In the genomic region with DNA sequence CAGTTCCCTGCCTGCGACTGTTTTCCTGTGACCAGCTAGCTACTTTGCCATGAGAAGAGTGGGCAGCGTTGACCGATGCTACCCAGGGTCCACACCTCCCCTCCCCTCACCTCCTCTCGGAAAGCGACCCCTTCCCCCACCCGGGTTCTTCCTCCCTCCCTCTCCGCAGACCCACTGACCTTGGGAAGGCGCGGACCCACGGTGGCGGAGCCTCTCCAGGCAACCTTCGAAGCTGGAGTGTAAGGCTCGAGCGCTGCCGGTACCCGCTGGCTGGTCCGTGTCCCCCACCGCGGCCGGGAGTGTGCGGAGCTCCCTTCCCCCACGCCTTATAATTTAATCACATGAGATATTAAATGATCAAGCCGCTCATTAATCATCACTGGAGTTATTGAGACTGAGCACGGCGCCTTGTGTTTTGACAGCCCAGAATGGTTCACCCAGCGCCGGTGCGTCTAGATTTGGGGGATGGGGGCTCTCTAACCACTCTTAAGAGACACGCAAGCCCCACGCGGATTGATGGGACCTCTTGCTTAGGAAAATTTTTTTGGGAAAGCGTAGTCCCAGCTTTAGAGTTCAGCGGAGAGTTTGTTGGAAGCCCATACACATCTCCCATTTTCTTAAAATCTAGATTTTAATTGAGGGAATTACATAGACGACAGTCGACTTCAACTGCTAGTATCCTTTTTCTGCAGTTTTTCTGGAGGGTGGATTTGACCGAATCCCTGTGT, we compare ENCODE assay signal across 9 mouse cellular contexts. TPM values are rescaled to one million over a fixed set of nuclear protein-coding genes. Genes with fewer than 3 reads are reported as not detected.
DNase-seq lines count a peak whose midpoint lies in the region; ATAC-seq and TF ChIP-seq lines count a peak whose summit lies in the region.
"Had no signal": no experiment of that assay in that cellular context is flagged by ENCODE, and none has a peak within 500 bp of the region (broad histone marks: within the 10 kb centered on the region; RNA-seq: fewer than 3 reads in every experiment).

No protein-coding gene starts in this region.

- H3K4me2 ChIP-seq in embryonic facial prominence, embryonic 13.5 days: peak overlapping the region; percentile 27
- peak overlapping the region; percentile 29 for H3K4me2 ChIP-seq in hindbrain, embryonic 11.5 days (replicated peaks; ENCODE audit: low read depth, low read length)
- peak overlapping the region; percentile 37 for H3K4me2 ChIP-seq in neural tube, embryonic 14.5 days (ENCODE audit: low read depth, low read length)
- H3K4me2 ChIP-seq: lung, embryonic 15.5 days had no signal

- no peaks in the 10 kb centered on the region for H3K36me3 ChIP-seq in embryonic facial prominence, embryonic 13.5 days
- H3K36me3 ChIP-seq in hindbrain, embryonic 11.5 days (ENCODE audit: control insufficient read depth, insufficient read depth, low read length): no peaks in the 10 kb centered on the region
- no peaks in the 10 kb centered on the region for H3K36me3 ChIP-seq in neural tube, embryonic 14.5 days (ENCODE audit: control insufficient read depth, insufficient read depth, low read length)
- H3K36me3 ChIP-seq: lung, embryonic 15.5 days had no signal

- intact Hi-C loops in left cerebral cortex, postnatal 4 days (cut with DNase I): loop anchor here (5.0 to 10.0 kb wide), 4 partner anchors 117 to 1205 kb away; a partner anchor contains a TSS

- peaks cover 17% of the 10 kb centered on the region for H3K4me1 ChIP-seq in embryonic facial prominence, embryonic 13.5 days
- peaks cover 7% of the 10 kb centered on the region; the same call in 1 of the 2 replicates for H3K4me1 ChIP-seq in hindbrain, embryonic 11.5 days (replicated peaks; ENCODE audit: control insufficient read depth, insufficient read depth, low read length)
- H3K4me1 ChIP-seq in neural tube, embryonic 14.5 days (ENCODE audit: control insufficient read depth, insufficient read depth, low read length): peaks cover 11% of the 10 kb centered on the region

- H3K9ac ChIP-seq in embryonic facial prominence, embryonic 13.5 days: no peak overlapping the region
- H3K9ac ChIP-seq in hindbrain, embryonic 11.5 days (ENCODE audit: low read depth, low read length): no peak overlapping the region
- peak overlapping the region; percentile 35; the same call in 1 of the 2 replicates for H3K9ac ChIP-seq in neural tube, embryonic 14.5 days (replicated peaks; ENCODE audit: low read depth, low read length)
- H3K9ac ChIP-seq: lung, embryonic 15.5 days had no signal

- no peak for TF ChIP-seq CTCF in layer of hippocampus, adult 2 months (conservative IDR thresholded peaks at IDR 0.05)

- no peaks in the 10 kb centered on the region for H3K9me3 ChIP-seq in embryonic facial prominence, embryonic 13.5 days
- no peaks in the 10 kb centered on the region for H3K9me3 ChIP-seq in hindbrain, embryonic 11.5 days (ENCODE audit: control insufficient read depth, low read length)
- no peaks in the 10 kb centered on the region for H3K9me3 ChIP-seq in neural tube, embryonic 14.5 days (ENCODE audit: control insufficient read depth, low read length)
- H3K9me3 ChIP-seq: lung, embryonic 15.5 days had no signal

- H3K27ac ChIP-seq in layer of hippocampus, adult 2 months: peak overlapping the region; percentile 64; the same call in 1 of the 2 replicates
- H3K27ac ChIP-seq in embryonic facial prominence, embryonic 13.5 days: no peak overlapping the region
- H3K27ac ChIP-seq in hindbrain, embryonic 11.5 days (ENCODE audit: low read depth, low read length): no peak overlapping the region
- peak overlapping the region; percentile 55; the same call in 1 of the 2 replicates for H3K27ac ChIP-seq in neural tube, embryonic 14.5 days (ENCODE audit: low read depth, low read length)
- H3K27ac ChIP-seq: lung, embryonic 15.5 days had no signal

- no peak for DNase-seq in layer of hippocampus, adult 2 months (ENCODE audit: low spot score in 2 of 2)
- DNase-seq in layer of hippocampus, adult 8-10 months (ENCODE audit: low spot score in 2 of 2): no peak
- DNase-seq in hindbrain, embryonic 11.5 days (ENCODE audit: low spot score): peak; percentile 65
- DNase-seq in left cerebral cortex, postnatal 4 days: no peak
- DNase-seq in spleen, postnatal 14 days (ENCODE audit: low spot score in 2 of 2): no peak
- DNase-seq: adrenal gland, postnatal 10 days had no signal

- peaks cover 90% of the 10 kb centered on the region for H3K27me3 ChIP-seq in embryonic facial prominence, embryonic 13.5 days
- peaks cover 79% of the 10 kb centered on the region for H3K27me3 ChIP-seq in hindbrain, embryonic 11.5 days (ENCODE audit: control insufficient read depth, insufficient read depth, low read length)
- peaks cover 35% of the 10 kb centered on the region for H3K27me3 ChIP-seq in neural tube, embryonic 14.5 days (ENCODE audit: control insufficient read depth, insufficient read depth, low read length)

- H3K4me3 ChIP-seq in layer of hippocampus, adult 2 months: peak overlapping the region; percentile 41
- H3K4me3 ChIP-seq in embryonic facial prominence, embryonic 13.5 days: peak overlapping the region; percentile 17; the same call in 1 of the 2 replicates
- H3K4me3 ChIP-seq in hindbrain, embryonic 11.5 days (ENCODE audit: low read depth, low read length): peak overlapping the region; percentile 27
- peak overlapping the region; percentile 20 for H3K4me3 ChIP-seq in neural tube, embryonic 14.5 days (ENCODE audit: low read depth, low read length)
- H3K4me3 ChIP-seq: lung, embryonic 15.5 days had no signal

- no peak for ATAC-seq in embryonic facial prominence, embryonic 13.5 days (ENCODE audit: insufficient number of reproducible peaks, insufficient read depth, low FRiP score, low TSS enrichment, low read depth)
- no peak for ATAC-seq in hindbrain, embryonic 11.5 days (ENCODE audit: low FRiP score)
- ATAC-seq in neural tube, embryonic 14.5 days (ENCODE audit: low read depth): peak; percentile 39

- WGBS in embryonic facial prominence, embryonic 13.5 days: 2% methylated on average over 36 of the region's 36 CpGs
- 2% methylated on average over 35 of the region's 36 CpGs for WGBS in hindbrain, embryonic 11.5 days
- 3% methylated on average over 36 of the region's 36 CpGs for WGBS in neural tube, embryonic 14.5 days

RNA-seq across cellular contexts. Expression of a gene that starts 16.2 kb away (rescaled TPM):
- 10 to 100 TPM; 20.6 to 20.9 TPM for total RNA-seq in layer of hippocampus, adult 2 months (2021)
- 10 to 100 TPM; 20.9 to 27.1 (median 24.5) TPM for total RNA-seq in layer of hippocampus, adult 8-10 months (2022)
- 31.0 and 31.2 TPM in 2 replicates for polyA plus RNA-seq in embryonic facial prominence, embryonic 13.5 days (2015; fragmentation: Nextera tagmentation; extraction: Ambion mirVana)
- 27.8 and 33.8 TPM in 2 replicates for polyA plus RNA-seq in hindbrain, embryonic 11.5 days (2014; fragmentation: Nextera tagmentation; extraction: Ambion mirVana)
- 28.7 and 31.3 TPM in 2 replicates for polyA plus RNA-seq in neural tube, embryonic 14.5 days (2014; fragmentation: Nextera tagmentation; extraction: Ambion mirVana)
- 10 to 100 TPM; 10.3 to 12.3 TPM for total RNA-seq in left cerebral cortex, postnatal 4 days (2021)

Comparison
In these comparisons a context has a peak if more than half of its experiments do, and no peak if none do; other contexts are left out.
1. H3K27ac ChIP-seq: peak in layer of hippocampus, adult 2 months (single experiment) and neural tube, embryonic 14.5 days (single experiment); none in embryonic facial prominence, embryonic 13.5 days (single experiment) and hindbrain, embryonic 11.5 days (single experiment).
2. Peak in every context shown above with its lines, with median percentiles within 50 percentile points of each other: H3K4me3 ChIP-seq and H3K4me2 ChIP-seq.